Mouse (Mus musculus): ENCODE measurements around the gene Phf14. TPM values are rescaled to one million over a fixed set of nuclear protein-coding genes. Genes with fewer than 3 reads are reported as not detected.

Gene Phf14
- polyA plus RNA-seq, 1 experiment, result 6.6 TPM

DNA sequence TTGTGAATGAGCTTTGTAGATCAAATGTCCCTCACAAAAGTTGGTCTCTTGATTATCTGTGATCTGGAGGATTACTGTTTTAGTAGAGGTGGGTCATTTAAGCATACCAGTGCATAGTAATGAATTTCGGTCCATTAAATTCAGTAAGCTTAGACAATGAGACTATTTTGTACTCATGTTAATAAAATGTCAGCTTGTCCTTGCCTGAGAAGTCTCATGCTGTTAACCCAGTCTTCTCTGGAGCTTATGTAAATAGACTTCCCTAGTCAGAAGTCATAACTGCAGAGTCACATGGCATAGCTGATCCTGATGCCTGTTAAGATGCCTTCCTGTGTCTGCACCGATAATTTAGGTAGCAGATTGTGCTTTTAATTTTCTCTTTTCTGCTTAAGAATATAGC, 106.4 kb downstream of the Phf14 start:
- TF ChIP-seq CTCF (IDR thresholded peaks at IDR 0.05; ENCODE audit: insufficient read depth, low read length), result no peak
- no peak for TF ChIP-seq POLR2A (IDR thresholded peaks at IDR 0.05; ENCODE audit: borderline replicate concordance, extremely low read depth, low read depth, low read length)
- Histone ChIP-seq H3K4me3 (replicated peaks; ENCODE audit: extremely low read depth, low read depth, low read length) (no peak overlapping the region), H3K4me1 (ENCODE audit: control insufficient read depth, insufficient read depth, low read length) (no peaks in the 10 kb centered on the region)
- DNase-seq, result no peak
- 74% methylated on average over 2 of the region's 2 CpGs for WGBS

DNA sequence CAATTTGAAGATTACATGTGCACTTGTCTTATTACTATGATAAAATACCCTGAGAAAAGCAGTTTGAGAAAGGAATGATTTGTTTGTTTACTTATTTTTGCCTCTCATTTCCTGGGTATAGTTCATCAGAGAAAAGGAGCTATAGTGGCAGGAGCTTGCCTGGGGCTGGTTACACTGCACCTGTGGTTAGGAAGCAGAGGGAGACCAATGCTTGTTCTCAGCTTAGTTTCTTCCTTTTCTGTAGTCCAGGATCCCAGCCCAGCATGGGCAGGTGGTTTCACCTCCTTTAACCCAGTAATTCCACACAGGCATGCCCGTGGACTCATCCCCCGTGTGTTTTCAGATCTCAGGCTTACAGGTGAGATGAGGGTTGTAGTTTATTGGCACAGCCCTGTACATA, 107.1 kb downstream of the Phf14 start:
- H3K4me3 ChIP-seq (replicated peaks; ENCODE audit: extremely low read depth, low read depth, low read length), result no peak overlapping the region
- DNase-seq, result no peak
- TF ChIP-seq POLR2A (IDR thresholded peaks at IDR 0.05; ENCODE audit: borderline replicate concordance, extremely low read depth, low read depth, low read length), result no peak
- TF ChIP-seq CTCF (IDR thresholded peaks at IDR 0.05; ENCODE audit: insufficient read depth, low read length), result no peak
- H3K4me1 ChIP-seq (ENCODE audit: control insufficient read depth, insufficient read depth, low read length), result no peaks in the 10 kb centered on the region
- WGBS, result 91% methylated on average over 2 of the region's 2 CpGs

DNA sequence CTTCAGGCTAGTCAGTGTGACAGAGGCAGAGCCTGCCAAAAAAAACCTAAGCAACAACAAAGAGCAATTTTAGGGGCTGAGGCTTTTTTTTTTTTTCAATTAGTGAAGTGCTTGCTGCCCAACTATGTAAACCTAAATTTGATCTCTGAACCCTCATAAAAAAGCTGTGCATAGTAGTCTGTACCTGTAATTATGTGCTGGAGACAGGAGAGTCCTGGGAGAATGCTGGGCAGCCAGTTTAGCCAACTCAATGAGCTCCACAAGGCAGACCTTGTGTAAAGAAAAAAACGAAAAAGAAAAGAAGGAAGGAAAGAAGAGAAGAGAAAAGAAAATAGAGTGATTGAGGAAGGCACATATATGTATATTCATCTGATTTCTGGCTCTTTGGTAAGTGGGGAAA, 112.1 kb downstream of the Phf14 start:
- 53% methylated on average over 1 of the region's 1 CpGs for WGBS
- no peaks in the 10 kb centered on the region for H3K4me1 ChIP-seq (ENCODE audit: control insufficient read depth, insufficient read depth, low read length)
- no peak for DNase-seq
- TF ChIP-seq CTCF (IDR thresholded peaks at IDR 0.05; ENCODE audit: insufficient read depth, low read length), result no peak
- H3K4me3 ChIP-seq (replicated peaks; ENCODE audit: extremely low read depth, low read depth, low read length), result no peak overlapping the region

DNA sequence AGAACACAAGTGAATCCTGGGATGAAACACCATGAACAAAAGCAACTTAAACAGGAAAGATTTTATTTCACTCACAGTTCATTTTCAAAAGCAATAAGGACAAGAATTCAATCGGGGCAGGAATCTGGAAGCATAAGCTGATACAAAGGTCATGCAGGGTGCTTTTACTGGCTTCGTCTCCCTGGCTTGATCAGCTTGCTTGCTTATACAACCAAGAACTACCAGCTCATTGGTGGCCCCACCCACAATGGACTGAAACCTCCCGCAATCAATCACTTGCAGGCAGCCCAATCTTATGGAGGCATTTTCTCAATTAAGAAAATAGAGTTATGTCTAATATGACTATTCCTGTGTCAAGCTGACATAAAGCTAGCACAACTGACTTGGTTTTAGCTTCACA, 112.5 kb downstream of the Phf14 start:
- DNase-seq, result no peak
- WGBS, result 72% methylated on average over 3 of the region's 3 CpGs
- TF ChIP-seq CTCF (IDR thresholded peaks at IDR 0.05; ENCODE audit: insufficient read depth, low read length) (no peak), POLR2A (IDR thresholded peaks at IDR 0.05; ENCODE audit: borderline replicate concordance, extremely low read depth, low read depth, low read length) (no peak)
- H3K4me3 ChIP-seq (replicated peaks; ENCODE audit: extremely low read depth, low read depth, low read length), result no peak overlapping the region
- H3K4me1 ChIP-seq (ENCODE audit: control insufficient read depth, insufficient read depth, low read length), result no peaks in the 10 kb centered on the region

DNA sequence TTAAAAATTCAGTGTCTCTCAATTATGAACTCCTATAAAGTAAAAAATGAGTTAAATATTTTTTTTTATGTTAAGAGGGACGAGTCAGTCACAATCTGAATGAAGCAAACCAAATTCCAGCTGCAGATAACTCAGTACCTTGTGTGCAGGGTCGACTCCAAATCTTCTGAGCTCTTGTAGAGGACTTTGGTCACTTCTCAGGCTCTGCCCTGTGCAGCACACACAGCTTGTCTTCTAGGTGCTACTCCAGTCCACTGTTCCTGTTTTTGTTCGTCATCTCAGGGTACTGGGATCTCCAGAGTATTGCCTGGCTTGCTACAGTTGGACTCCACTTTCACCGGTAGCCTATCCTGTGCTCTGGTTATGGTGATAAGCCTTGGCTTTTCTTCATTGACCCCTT, 113.1 kb downstream of the Phf14 start:
- H3K4me1 ChIP-seq (ENCODE audit: control insufficient read depth, insufficient read depth, low read length), result no peaks in the 10 kb centered on the region
- no peak for TF ChIP-seq CTCF (IDR thresholded peaks at IDR 0.05; ENCODE audit: insufficient read depth, low read length)
- 85% methylated on average over 4 of the region's 4 CpGs for WGBS
- no peak overlapping the region for H3K4me3 ChIP-seq (replicated peaks; ENCODE audit: extremely low read depth, low read depth, low read length)
- no peak for DNase-seq

DNA sequence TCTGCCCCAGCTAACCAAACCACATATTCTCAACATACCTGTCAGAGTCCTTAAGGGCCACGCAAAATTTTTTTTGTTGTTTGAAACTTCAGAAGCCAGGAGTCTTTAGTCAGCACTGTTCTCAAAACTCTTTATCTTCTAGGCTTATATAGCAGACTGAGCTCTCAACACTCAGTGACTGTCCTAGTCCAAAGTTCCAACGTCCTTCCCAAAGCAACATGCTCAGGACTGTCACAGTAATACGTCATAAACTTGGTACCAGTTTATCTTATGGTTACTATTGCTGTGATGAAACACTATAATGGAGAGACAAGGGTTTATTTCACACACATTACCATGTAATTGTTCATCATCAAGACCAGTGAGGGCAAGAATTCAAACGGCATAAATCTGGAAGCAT, 113.9 kb downstream of the Phf14 start:
- TF ChIP-seq CTCF (IDR thresholded peaks at IDR 0.05; ENCODE audit: insufficient read depth, low read length) (no peak), POLR2A (IDR thresholded peaks at IDR 0.05; ENCODE audit: borderline replicate concordance, extremely low read depth, low read depth, low read length) (no peak)
- WGBS, result 91% methylated on average over 4 of the region's 4 CpGs
- Histone ChIP-seq H3K4me3 (replicated peaks; ENCODE audit: extremely low read depth, low read depth, low read length) (no peak overlapping the region), H3K4me1 (ENCODE audit: control insufficient read depth, insufficient read depth, low read length) (no peaks in the 10 kb centered on the region)
- DNase-seq, result no peak

DNA sequence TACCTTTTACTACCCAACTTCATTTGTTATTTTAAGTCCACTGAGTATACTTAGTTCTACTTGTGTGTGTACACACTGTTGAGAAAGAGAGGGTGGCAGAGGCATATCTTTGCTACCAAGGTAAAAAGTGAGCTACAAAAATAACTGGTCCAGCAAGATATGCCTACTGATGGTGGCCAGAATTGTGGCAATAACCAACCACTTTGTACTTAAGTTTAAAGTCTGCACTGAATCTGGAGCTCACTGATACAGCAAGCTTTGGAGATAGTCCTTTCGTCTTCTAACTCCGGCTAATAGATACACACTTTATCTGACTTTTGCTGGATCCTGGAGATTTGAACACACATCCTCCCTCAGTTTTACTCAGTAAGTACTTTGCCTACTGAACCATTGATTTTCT, 115.8 kb downstream of the Phf14 start:
- no peak for DNase-seq
- whole genome bisulfite sequencing, result 98% methylated on average over 2 of the region's 2 CpGs
- TF ChIP-seq POLR2A (IDR thresholded peaks at IDR 0.05; ENCODE audit: borderline replicate concordance, extremely low read depth, low read depth, low read length), result no peak
- no peak for TF ChIP-seq CTCF (IDR thresholded peaks at IDR 0.05; ENCODE audit: insufficient read depth, low read length)
- H3K4me1 ChIP-seq (ENCODE audit: control insufficient read depth, insufficient read depth, low read length), result no peaks in the 10 kb centered on the region
- H3K4me3 ChIP-seq (replicated peaks; ENCODE audit: extremely low read depth, low read depth, low read length), result no peak overlapping the region

DNA sequence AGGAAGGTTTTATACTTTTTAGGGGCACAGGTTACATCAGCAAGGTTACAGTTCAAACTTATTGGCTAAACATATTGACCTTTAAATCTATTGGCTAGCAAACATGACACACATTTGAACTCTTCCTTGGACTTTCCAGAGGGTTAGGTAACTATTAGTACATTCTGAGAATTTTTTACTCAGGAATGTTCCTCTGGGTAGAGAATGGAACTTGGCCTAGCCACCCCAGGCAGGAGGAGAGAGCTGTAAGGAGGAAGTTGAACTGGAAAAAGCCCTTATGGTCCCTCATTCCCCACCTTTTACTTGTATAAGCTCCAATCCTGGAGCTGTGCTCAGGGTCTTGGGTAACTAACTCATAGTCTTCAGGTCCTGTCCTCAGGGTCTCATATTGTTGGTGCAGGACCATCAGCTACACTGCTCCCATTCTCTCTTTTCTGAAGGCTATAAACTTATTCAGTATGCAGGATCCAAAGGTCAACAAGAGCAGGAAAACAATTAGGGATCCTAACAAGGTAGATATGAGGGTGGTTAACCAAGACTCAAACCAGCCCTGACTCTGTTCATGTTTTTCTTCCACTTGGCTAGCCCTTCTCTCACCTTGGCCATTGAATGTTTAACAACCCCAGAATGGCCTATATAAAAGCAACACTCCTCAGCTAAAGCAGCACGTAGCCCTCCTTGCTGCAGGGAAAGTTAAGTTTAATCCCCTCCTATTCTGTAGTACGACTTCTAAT, 119.4 kb downstream of the Phf14 start:
- no peak for TF ChIP-seq POLR2A (IDR thresholded peaks at IDR 0.05; ENCODE audit: borderline replicate concordance, extremely low read depth, low read depth, low read length)
- no peak for TF ChIP-seq CTCF (IDR thresholded peaks at IDR 0.05; ENCODE audit: insufficient read depth, low read length)
- H3K4me1 ChIP-seq (ENCODE audit: control insufficient read depth, insufficient read depth, low read length), result no peaks in the 10 kb centered on the region
- WGBS, result 92% methylated on average over 2 of the region's 2 CpGs
- no peak for DNase-seq
- H3K4me3 ChIP-seq (replicated peaks; ENCODE audit: extremely low read depth, low read depth, low read length), result no peak overlapping the region

DNA sequence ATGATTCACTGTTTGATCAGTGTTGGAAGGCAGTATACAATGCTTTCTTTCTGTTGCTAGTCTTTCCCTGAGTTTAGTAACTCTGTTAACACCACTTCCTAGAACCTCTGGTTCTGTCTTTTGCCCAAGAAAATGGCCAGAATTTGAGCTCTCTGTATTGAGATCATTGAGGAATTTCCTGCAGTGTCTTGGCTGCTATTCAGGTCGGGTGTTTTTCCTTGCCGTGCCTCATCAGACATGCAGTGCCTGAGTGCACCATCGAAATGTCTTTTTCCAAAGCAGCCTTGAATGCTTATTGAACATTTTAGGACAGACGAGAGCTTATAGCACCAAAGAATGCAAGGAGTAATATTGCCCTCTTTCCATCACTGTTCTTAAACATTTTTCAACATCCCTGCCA, 127.0 kb downstream of the Phf14 start:
- Histone ChIP-seq H3K4me1 (ENCODE audit: control insufficient read depth, insufficient read depth, low read length) (no peaks in the 10 kb centered on the region), H3K4me3 (replicated peaks; ENCODE audit: extremely low read depth, low read depth, low read length) (no peak overlapping the region)
- TF ChIP-seq CTCF (IDR thresholded peaks at IDR 0.05; ENCODE audit: insufficient read depth, low read length) (no peak), POLR2A (IDR thresholded peaks at IDR 0.05; ENCODE audit: borderline replicate concordance, extremely low read depth, low read depth, low read length) (no peak)
- no peak for DNase-seq
- 60% methylated on average over 4 of the region's 4 CpGs for WGBS

DNA sequence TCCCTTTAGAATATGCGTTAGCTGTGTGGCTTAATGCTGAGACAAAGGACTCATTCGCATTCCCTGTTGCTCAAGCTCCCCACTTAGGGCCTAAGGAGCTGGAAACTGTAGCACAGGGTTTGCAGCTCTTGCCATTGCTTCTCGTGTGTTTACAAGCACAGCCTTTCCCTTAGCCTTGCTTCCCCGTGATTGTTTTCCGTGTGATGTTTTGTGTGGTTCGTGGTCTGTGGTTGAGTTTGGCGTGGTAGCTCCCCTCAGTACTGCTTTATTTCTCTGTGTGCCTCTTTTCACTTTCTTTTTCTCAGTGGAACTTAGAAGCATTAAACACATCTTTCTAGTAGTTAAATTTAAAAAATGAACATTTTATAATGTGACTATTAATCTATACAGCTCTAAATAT, 130.7 kb downstream of the Phf14 start:
- DNase-seq, result no peak
- 80% methylated on average over 7 of the region's 7 CpGs for WGBS
- no peak for TF ChIP-seq POLR2A (IDR thresholded peaks at IDR 0.05; ENCODE audit: borderline replicate concordance, extremely low read depth, low read depth, low read length)
- H3K4me3 ChIP-seq (replicated peaks; ENCODE audit: extremely low read depth, low read depth, low read length), result no peak overlapping the region
- no peaks in the 10 kb centered on the region for H3K4me1 ChIP-seq (ENCODE audit: control insufficient read depth, insufficient read depth, low read length)

Data from lung, adult 2 months (tissue).